Mouse (Mus musculus): ENCODE results near the gene Dera.

GRCm38 (mm10) chr6:137706209-137706608 lies 48.1 kb upstream of the Dera start:
- no peak for TF ChIP-seq CTCF (IDR thresholded peaks at IDR 0.05; ENCODE audit: borderline replicate concordance, control insufficient read depth, extremely low read depth, insufficient read depth, low read length, poor library complexity)
- TF ChIP-seq POLR2A (IDR thresholded peaks at IDR 0.05; ENCODE audit: control insufficient read depth, extremely low read depth, insufficient read depth, low read length, poor library complexity) = no peak

Data from thymus, adult 2 months (tissue).